Mouse (Mus musculus) bone marrow, adult 2 months (tissue): ENCODE measurements around the gene Canx. TPM values are rescaled to one million over a fixed set of nuclear protein-coding genes. Genes with fewer than 3 reads are reported as not detected.

ENCODE experiments used
- H3K27ac ChIP-seq: fragments of 200-500 bp; 2 replicates; pipeline ENCODE4 v1.5.1; 2012; ENCODE audit warnings: low read depth, mild to moderate bottlenecking, control low read depth, inconsistent platforms, low read length; ENCODE audit not compliant: control insufficient read depth, poor library complexity, insufficient read depth
- H3K4me1 ChIP-seq: fragments of 200-500 bp; 2 replicates; pipeline ENCODE4 v1.6.1; 2011; ENCODE audit warnings: low read length; ENCODE audit not compliant: control insufficient read depth, insufficient read depth
- H3K4me3 ChIP-seq: fragments of 200-500 bp; replicated peaks from 2 replicates; pipeline ENCODE3; 2011; ENCODE audit warnings: mild to moderate bottlenecking, low read depth, low read length, control low read depth; ENCODE audit not compliant: control insufficient read depth
- CTCF ChIP-seq: fragments of 200-500 bp; IDR thresholded peaks from 2 replicates; pipeline ENCODE4 v1.5.1; 2011; ENCODE audit warnings: low read length, control low read depth; ENCODE audit not compliant: control insufficient read depth, insufficient read depth
- POLR2A ChIP-seq: fragments of 200-500 bp; IDR thresholded peaks from 2 replicates; pipeline ENCODE4 v1.6.1; 2011; ENCODE audit warnings: low read depth, mild to moderate bottlenecking, control low read depth, low read length, borderline replicate concordance; ENCODE audit not compliant: control insufficient read depth
- WGBS: fragments of 180-500 bp; shearing (Covaris S2); methylation state at CpG from one replicate; pipeline ENCODE4 v1.1.7; 2018; 5-methylcytosine and 5-hydroxymethylcytosine counted together
- polyA plus RNA-seq: library from polyadenylated mRNA; stranded (reverse); fragments of >200 nt; gene quantifications from 2 replicates; pipeline ENCODE4 v1.2.4, GENCODE M21; 2011; ENCODE audit warnings: low replicate concordance; ENCODE audit not compliant: missing spikeins, insufficient read depth, insufficient read length

The Canx gene
- polyA plus RNA-seq, result 160 and 195 TPM in 2 replicates

GRCm38 (mm10) chr11:50325496-50326301 is at the start of gene Canx:
Gene Canx, minus strand, starts transcription at chr11:50325673.
- Histone ChIP-seq H3K4me3 (peak within 1 kb of the TSS; percentile 82), H3K27ac (peak within 1 kb of the TSS; percentile 79), H3K4me1 (peaks cover 2% of the 10 kb centered on the region; the same call in 1 of the 2 replicates)
- WGBS, result under 1% methylated on average over 64 of the region's 64 CpGs
- TF ChIP-seq POLR2A (peak; percentile 95), CTCF (peak; percentile 11; the same call in 1 of the 2 replicates)

- no peak overlapping the region for H3K4me3 ChIP-seq
- 85% methylated on average over 13 of the region's 13 CpGs for WGBS
- H3K4me1 ChIP-seq, result peaks cover 1% of the 10 kb centered on the region; the same call in 1 of the 2 replicates
- TF ChIP-seq CTCF, result no peak
- TF ChIP-seq POLR2A, result no peak
- H3K27ac ChIP-seq, result no peak overlapping the region
Observed at GRCm38 (mm10) chr11:50374286-50375015, 49.0 kb upstream of the Canx start.

GRCm38 (mm10) chr11:50373621-50374020 is 48.1 kb upstream of the Canx start:
- TF ChIP-seq POLR2A, result no peak
- TF ChIP-seq CTCF, result no peak
- Histone ChIP-seq H3K4me3 (no peak overlapping the region), H3K27ac (no peak overlapping the region), H3K4me1 (peaks cover 5% of the 10 kb centered on the region; the same call in 1 of the 2 replicates)
- 93% methylated on average over 1 of the region's 1 CpGs for WGBS

- TF ChIP-seq POLR2A (no peak), CTCF (no peak)
- Histone ChIP-seq H3K27ac (no peak overlapping the region), H3K4me1 (peaks cover 5% of the 10 kb centered on the region; the same call in 1 of the 2 replicates), H3K4me3 (no peak overlapping the region)
Observed at GRCm38 (mm10) chr11:50373086-50373485, 47.6 kb upstream of the Canx start.

- no peak for TF ChIP-seq CTCF
- no peak for TF ChIP-seq POLR2A
- Histone ChIP-seq H3K4me1 (peaks cover 5% of the 10 kb centered on the region; the same call in 1 of the 2 replicates), H3K4me3 (no peak overlapping the region), H3K27ac (no peak overlapping the region)
- 91% methylated on average over 1 of the region's 1 CpGs for WGBS
Observed at GRCm38 (mm10) chr11:50371911-50372310, 46.4 kb upstream of the Canx start.

- TF ChIP-seq POLR2A, result no peak; the same call in 1 of the 2 replicates
- TF ChIP-seq CTCF, result peak; percentile 54
- peaks cover 5% of the 10 kb centered on the region; the same call in 1 of the 2 replicates for H3K4me1 ChIP-seq
- peak overlapping the region; percentile 28; the same call in 1 of the 2 replicates for H3K27ac ChIP-seq
- H3K4me3 ChIP-seq, result peak overlapping the region; percentile 63
- 2% methylated on average over 18 of the region's 18 CpGs for WGBS
Observed at GRCm38 (mm10) chr11:50371399-50371841, 45.9 kb upstream of the Canx start.

- Histone ChIP-seq H3K4me1 (peaks cover 4% of the 10 kb centered on the region; the same call in 1 of the 2 replicates), H3K4me3 (no peak overlapping the region), H3K27ac (no peak overlapping the region)
- WGBS, result 72% methylated on average over 4 of the region's 4 CpGs
- TF ChIP-seq CTCF (no peak), POLR2A (no peak)
Observed at GRCm38 (mm10) chr11:50370969-50371368, 45.5 kb upstream of the Canx start.
